Mouse (Mus musculus) lung, postnatal 0 days (tissue): ENCODE measurements around the gene Inka1.

Experiments used
- CTCF ChIP-seq: IDR thresholded peaks from 2 replicates; pipeline ENCODE4 v1.5.1; 2016; ENCODE audit warnings: antibody characterized with exemption, mild to moderate bottlenecking
- EP300 ChIP-seq: IDR thresholded peaks from 2 replicates; pipeline ENCODE4 v1.6.1; 2016; ENCODE audit warnings: antibody characterized with exemption, mild to moderate bottlenecking, control low read depth

- TF ChIP-seq CTCF = no peak
- no peak for TF ChIP-seq EP300
Observed at GRCm38 (mm10) chr9:108001922-108002770, 16.5 kb upstream of the Inka1 start, which contains the start of gene Ip6k1.
